Mouse (Mus musculus) Patski (cell line): ENCODE data around the gene Mfsd13b. TPM values are rescaled to one million over a fixed set of nuclear protein-coding genes. Genes with fewer than 3 reads are reported as not detected.
"Not testable (repeated sequence)": the region's sequence is repeated elsewhere in the genome, so short reads cannot be mapped to it uniquely, and the experiment has no call there.

Experiments
- ATAC-seq: fragments of 100-300 bp; one replicate; pipeline ENCODE4 v1.8.0; 2021
- CTCF ChIA-PET: fragments of 350-600 bp; sonication (Branson Sonifier 250); formaldehyde crosslinking; loops from one replicate; lab custom pipeline; 2022; ENCODE audit warnings: inconsistent platforms; lab: Charles Lee
- POLR2A ChIA-PET: fragments of 350-600 bp; sonication (Branson Sonifier 250); formaldehyde crosslinking; loops from one replicate; lab custom pipeline; 2022; ENCODE audit warnings: antibody characterized with exemption, inconsistent platforms; lab: Charles Lee
- DNase-seq: peaks from one replicate; pipeline ENCODE4 v3.0.0-alpha.2; 2011; ENCODE audit warnings: low read depth, low spot score
- H3K27me3 ChIP-seq: fragments of 371-371 bp; one replicate; pipeline ENCODE4 v1.5.1; 2021
- CTCF ChIP-seq: fragments of 100-300 bp; IDR thresholded peaks from one replicate; pipeline ENCODE4 v1.5.1; 2021
- in situ Hi-C: fragments of 300-500 bp; cut with MboI; formaldehyde crosslinking; loops from 3 replicates; pipeline ENCODE4 v1.11.1; 2018; ENCODE audit warnings: low pct_unique_long_range_greater_than_20kb, mixed read lengths
- polyA plus RNA-seq: library from polyadenylated mRNA; unstranded; gene quantifications from one replicate; pipeline ENCODE4 v1.2.3, GENCODE M21; 2021

The Mfsd13b gene
- polyA plus RNA-seq = 0.09 TPM

- DNase-seq (peak; percentile 96), ATAC-seq (peak; percentile 98)
- H3K27me3 ChIP-seq = no peaks in the 10 kb centered on the region
- TF ChIP-seq CTCF = no peak
- POLR2A ChIA-PET = interaction anchor here (0.6 to 2.1 kb wide), 6 partner anchors 9 to 133 kb away, joined by 3 to 5 read pairs (median 4); no protein-coding TSS in a partner anchor
- CTCF ChIA-PET = interaction anchor here (1.4 to 2.1 kb wide), 3 partner anchors 11 to 55 kb away, joined by 3 to 12 read pairs (median 4); no protein-coding TSS in a partner anchor
- in situ Hi-C loops = no loop called here
Measured at GRCm38 (mm10) chr7:120982200-120982841, at the start of gene Mfsd13b, which contains the start of gene Cdr2. TSS of gene Mfsd13b (plus strand) at chr7:120982509. TSS of gene Cdr2 (minus strand) at chr7:120982312.

DNA sequence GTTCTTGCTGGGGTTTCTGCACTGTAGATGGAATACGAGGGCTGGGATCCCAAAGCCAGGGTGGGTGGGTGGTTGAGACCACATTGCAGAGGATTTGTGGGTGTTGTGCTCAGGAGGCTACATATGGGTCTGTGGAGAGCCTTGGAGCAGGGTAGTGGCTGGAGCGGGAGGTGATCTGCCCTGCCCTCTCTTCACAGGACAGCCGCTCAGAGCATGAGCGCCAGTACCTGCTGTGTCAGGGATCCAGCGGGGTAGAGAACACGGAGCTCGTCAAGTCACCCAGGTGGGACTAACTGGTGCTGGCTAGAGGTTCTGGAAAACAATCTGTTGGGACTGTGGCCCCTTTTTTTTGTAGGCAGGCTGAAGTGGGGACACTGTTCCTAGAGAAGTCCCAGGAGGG, 49.2 kb upstream of the Mfsd13b start:
- H3K27me3 ChIP-seq = no peaks in the 10 kb centered on the region
- no peak for ATAC-seq
- no peak for TF ChIP-seq CTCF
- ChIA-PET POLR2A (interaction anchor here (0.6 kb wide), 1 partner anchor 463 kb away, joined by 5 read pairs; no protein-coding TSS in a partner anchor), CTCF (interaction anchor here (0.8 to 3.2 kb wide), 5 partner anchors 10 to 187 kb away, joined by 3 to 17 read pairs (median 3); partner anchors contain the start of gene Igsf6)
- in situ Hi-C loops = loop anchor here (5.0 kb wide), 2 partner anchors 134 to 184 kb away; no protein-coding TSS in a partner anchor
- DNase-seq = no peak

GRCm38 (mm10) chr7:120933680-120934195, 48.6 kb upstream of the Mfsd13b start:
- TF ChIP-seq CTCF = no peak
- POLR2A ChIA-PET = interaction anchor here (0.5 kb wide), 1 partner anchor 221 kb away, joined by 4 read pairs; no protein-coding TSS in a partner anchor

DNA sequence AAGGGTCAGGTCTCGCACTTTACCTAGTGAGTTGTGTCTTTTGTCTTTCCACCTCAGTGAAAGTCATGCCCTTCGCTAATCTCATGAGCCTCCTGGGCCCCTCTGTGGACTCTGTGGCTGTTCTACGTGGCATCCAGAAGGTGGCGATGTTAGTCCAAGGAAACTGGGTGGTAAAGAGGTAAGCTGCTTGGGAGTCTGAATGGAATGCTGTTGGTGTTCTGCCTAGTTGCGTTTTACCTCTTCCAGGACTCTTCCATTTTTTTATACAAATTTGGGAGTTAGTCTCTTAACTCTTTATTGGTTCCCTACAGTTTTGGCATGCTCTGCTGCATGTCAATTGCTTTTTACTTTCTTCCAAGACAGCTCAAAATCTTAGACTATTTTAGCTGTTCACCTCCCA, 47.6 kb upstream of the Mfsd13b start:
- DNase-seq (peak; percentile 19), ATAC-seq (peak; percentile 87)
- ChIA-PET CTCF (interaction anchor here (0.6 to 3.2 kb wide), 14 partner anchors 9 to 294 kb away, joined by 3 to 17 read pairs (median 3); no protein-coding TSS in a partner anchor), POLR2A (no interaction called here)
- no peak for TF ChIP-seq CTCF
- H3K27me3 ChIP-seq = no peaks in the 10 kb centered on the region
- in situ Hi-C loops = loop anchor here (5.0 kb wide), 2 partner anchors 133 to 183 kb away; no protein-coding TSS in a partner anchor

More at GRCm38 (mm10) chr7:120933680-120934195, 48.6 kb upstream of the Mfsd13b start:
- H3K27me3 ChIP-seq = no peaks in the 10 kb centered on the region
- CTCF ChIA-PET = interaction anchor here (0.8 to 3.2 kb wide), 7 partner anchors 8 to 188 kb away, joined by 3 to 17 read pairs (median 3); partner anchors contain the start of gene Igsf6
- ATAC-seq (no peak), DNase-seq (no peak)
- in situ Hi-C loops = loop anchor here (5.0 kb wide), 2 partner anchors 134 to 184 kb away; no protein-coding TSS in a partner anchor

- DNase-seq (no peak), ATAC-seq (no peak)
- in situ Hi-C loops = no loop called here
- no peaks in the 10 kb centered on the region for H3K27me3 ChIP-seq
- ChIA-PET POLR2A (no interaction called here), CTCF (interaction anchor here (1.1 kb wide), 1 partner anchor 24 kb away, joined by 3 read pairs; no protein-coding TSS in a partner anchor)
- TF ChIP-seq CTCF = no peak
Measured at GRCm38 (mm10) chr7:120936522-120936921, 45.8 kb upstream of the Mfsd13b start.

DNA sequence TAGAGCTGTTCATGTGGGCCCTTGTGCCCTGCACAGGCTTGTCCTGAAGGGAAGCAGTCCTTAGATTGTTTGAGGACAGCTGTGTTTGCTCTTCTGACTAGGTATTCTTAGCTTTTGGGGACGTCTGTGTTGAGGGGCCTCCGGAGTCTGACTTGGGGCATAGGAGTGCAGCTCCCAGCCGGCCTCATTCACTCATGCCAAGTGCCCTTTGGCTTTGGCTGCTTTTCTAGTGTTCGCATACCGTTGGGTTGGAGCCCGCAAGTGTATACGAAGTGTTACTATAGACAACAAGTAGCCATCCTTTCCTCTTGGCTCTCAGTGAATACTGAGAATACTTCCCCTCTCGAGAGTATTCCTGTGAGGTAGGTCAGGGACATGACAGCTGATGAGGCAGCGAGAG, 44.1 kb upstream of the Mfsd13b start:
- ATAC-seq (no peak), DNase-seq (no peak)
- in situ Hi-C loops = no loop called here
- POLR2A ChIA-PET = no interaction called here
- no peak for TF ChIP-seq CTCF
- CTCF ChIA-PET = interaction anchor here (2.2 kb wide), 1 partner anchor 14 kb away, joined by 6 read pairs; no protein-coding TSS in a partner anchor
- H3K27me3 ChIP-seq = no peaks in the 10 kb centered on the region

DNA sequence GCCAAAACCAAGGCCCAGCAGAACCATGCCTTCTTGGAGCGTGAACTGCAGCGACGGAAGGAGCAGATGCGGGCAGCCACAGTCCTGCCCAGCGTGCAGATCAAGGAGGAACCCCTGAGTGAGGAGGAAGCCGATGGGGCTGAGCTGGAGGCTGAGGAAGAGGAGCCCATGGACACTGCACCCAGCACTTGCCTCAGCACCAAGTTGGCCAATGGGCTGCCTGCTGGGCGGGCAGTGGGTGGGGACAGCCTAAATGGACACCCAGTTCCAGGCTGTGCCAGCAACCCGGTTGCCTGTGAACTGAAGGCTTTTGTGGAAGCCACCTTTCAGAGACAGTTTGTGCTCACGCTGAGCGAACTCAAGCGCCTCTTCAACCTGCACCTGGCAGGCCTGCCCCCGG, 42.0 kb upstream of the Mfsd13b start:
- POLR2A ChIA-PET = no interaction called here
- DNase-seq (no peak), ATAC-seq (no peak)
- no peak for TF ChIP-seq CTCF
- H3K27me3 ChIP-seq = no peaks in the 10 kb centered on the region
- in situ Hi-C loops = no loop called here
- CTCF ChIA-PET = no interaction called here

- no peak for TF ChIP-seq CTCF
- DNase-seq (no peak), ATAC-seq (no peak)
- in situ Hi-C loops = no loop called here
- H3K27me3 ChIP-seq = no peaks in the 10 kb centered on the region
- CTCF ChIA-PET = no interaction called here
- POLR2A ChIA-PET = interaction anchor here (0.5 kb wide), 1 partner anchor 191 kb away, joined by 5 read pairs; no protein-coding TSS in a partner anchor
Measured at GRCm38 (mm10) chr7:120941214-120941613, 41.1 kb upstream of the Mfsd13b start.

GRCm38 (mm10) chr7:120942506-120942905, 39.8 kb upstream of the Mfsd13b start:
- no peaks in the 10 kb centered on the region for H3K27me3 ChIP-seq
- in situ Hi-C loops = no loop called here
- no peak for TF ChIP-seq CTCF
- POLR2A ChIA-PET = no interaction called here
- CTCF ChIA-PET = interaction anchor here (0.7 to 1.8 kb wide), 3 partner anchors 12 to 15 kb away, joined by 3 to 5 read pairs (median 4); no protein-coding TSS in a partner anchor
- ATAC-seq (no peak), DNase-seq (no peak)

DNA sequence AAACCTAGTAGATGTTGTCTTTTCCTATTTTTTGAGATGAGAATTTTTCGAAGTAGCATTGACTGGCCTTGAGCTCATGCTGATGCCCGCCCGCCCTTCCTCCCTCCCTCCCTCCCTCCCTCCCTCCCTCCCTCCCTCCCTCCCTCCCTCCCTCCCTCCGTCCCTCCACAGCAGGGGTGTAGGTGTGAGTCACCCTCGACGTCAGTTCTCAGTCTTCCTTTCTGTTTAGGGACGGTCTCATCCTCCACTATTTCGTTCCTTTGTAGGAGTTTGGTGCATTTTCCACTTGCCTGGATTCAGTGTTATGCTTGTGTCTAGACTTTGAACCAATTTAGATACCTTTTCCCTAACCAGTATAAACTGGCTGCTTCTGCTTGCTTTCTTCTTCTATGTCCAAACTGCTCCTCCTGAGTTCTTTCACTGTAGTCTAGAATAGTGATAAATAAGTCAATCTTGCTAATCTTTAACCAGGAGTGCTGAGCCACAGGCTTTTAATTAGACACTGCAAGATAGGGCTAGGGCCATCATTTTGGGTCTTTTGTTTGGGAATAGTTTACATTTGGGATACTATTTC, 38.3 kb upstream of the Mfsd13b start:
- TF ChIP-seq CTCF = no peak
- ATAC-seq (no peak), DNase-seq (peak; percentile 28)
- CTCF ChIA-PET = interaction anchor here (0.7 to 1.8 kb wide), 6 partner anchors 9 to 125 kb away, joined by 3 to 5 read pairs (median 4); no protein-coding TSS in a partner anchor
- no peaks in the 10 kb centered on the region for H3K27me3 ChIP-seq
- in situ Hi-C loops = no loop called here
- POLR2A ChIA-PET = no interaction called here

DNA sequence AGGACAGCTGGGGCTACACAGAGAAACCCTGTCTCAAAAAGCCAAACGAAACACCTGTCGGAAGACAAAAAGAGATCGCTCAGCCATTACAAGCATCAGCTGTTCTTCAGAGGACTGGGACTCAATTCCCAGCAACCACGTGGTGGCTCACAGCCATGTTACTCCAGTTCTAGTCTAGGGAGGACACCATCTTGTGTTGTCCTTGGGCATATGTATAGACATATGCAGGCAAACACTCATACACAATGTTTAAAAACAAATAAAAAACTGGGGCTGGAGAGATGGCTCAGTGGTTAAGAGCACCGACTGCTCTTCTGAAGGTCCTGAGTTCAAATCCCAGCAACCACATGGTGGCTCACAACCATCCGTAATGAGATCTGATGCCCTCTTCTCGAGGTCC, 28.7 kb upstream of the Mfsd13b start:
- in situ Hi-C loops, ATAC-seq, DNase-seq, H3K27me3 ChIP-seq, POLR2A ChIA-PET: not testable (repeated sequence)
- CTCF ChIA-PET = interaction anchor here (0.5 to 1.7 kb wide), 2 partner anchors 10 to 19 kb away, joined by 3 to 5 read pairs; no protein-coding TSS in a partner anchor
